Mouse (Mus musculus) left cerebral cortex, postnatal 10 days (tissue): ENCODE results near the gene Dapk3. TPM values are rescaled to one million over a fixed set of nuclear protein-coding genes. Genes with fewer than 3 reads are reported as not detected.
"Not testable (repeated sequence)": the region's sequence is repeated elsewhere in the genome, so short reads cannot be mapped to it uniquely, and the experiment has no call there.

Experiments used
- DNase-seq, 2 experiments: peaks; one replicate each; pipeline ENCODE4 v3.0.0; 2021 to 2022; ENCODE audit warnings: low spot score in 2 of 2, mixed read lengths in 1 of 2; ENCODE audit errors: extremely low spot score in 1 of 2
- intact Hi-C: fragments of 180-260 bp; cut with DNase I; formaldehyde crosslinking; loops from one replicate; pipeline ENCODE4 v1.15.1; 2025
- total RNA-seq, 2 experiments: library from RNA; stranded (reverse); gene quantifications; 2 replicates each; pipeline ENCODE4 v1.2.3; 2021

Dapk3 gene
- total RNA-seq, 2 experiments from 2014 or later = 64.1 to 72.7 TPM

DNA sequence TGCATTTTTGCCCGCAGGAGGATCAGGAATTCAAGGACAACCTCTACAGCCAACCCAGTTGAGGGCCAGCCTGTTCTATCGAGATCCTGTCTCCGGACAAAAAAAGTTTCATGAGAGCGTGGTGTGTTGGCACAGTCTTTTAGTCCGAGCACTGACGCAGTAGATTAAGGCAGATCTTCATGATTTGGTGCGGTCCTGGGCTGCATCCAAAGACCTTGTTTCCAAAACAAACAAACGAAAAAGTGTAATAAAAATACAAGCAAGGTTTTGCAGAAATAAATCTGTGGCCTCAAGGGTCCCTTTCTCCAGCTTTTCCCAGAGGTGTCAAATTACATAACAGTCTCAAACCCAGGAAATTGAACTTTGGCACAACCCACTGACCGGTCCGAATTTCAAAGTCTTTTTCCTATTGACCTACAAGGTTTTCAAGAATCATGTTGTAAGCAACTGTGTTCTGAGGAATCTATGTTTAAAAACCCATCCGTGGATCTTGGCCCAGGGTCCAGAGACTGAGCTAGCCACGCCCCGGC lies 6.8 kb upstream of the Dapk3 start:
- peak in 1 of 2 experiments; percentile 65 for DNase-seq
- intact Hi-C loops = no loop called here

DNA sequence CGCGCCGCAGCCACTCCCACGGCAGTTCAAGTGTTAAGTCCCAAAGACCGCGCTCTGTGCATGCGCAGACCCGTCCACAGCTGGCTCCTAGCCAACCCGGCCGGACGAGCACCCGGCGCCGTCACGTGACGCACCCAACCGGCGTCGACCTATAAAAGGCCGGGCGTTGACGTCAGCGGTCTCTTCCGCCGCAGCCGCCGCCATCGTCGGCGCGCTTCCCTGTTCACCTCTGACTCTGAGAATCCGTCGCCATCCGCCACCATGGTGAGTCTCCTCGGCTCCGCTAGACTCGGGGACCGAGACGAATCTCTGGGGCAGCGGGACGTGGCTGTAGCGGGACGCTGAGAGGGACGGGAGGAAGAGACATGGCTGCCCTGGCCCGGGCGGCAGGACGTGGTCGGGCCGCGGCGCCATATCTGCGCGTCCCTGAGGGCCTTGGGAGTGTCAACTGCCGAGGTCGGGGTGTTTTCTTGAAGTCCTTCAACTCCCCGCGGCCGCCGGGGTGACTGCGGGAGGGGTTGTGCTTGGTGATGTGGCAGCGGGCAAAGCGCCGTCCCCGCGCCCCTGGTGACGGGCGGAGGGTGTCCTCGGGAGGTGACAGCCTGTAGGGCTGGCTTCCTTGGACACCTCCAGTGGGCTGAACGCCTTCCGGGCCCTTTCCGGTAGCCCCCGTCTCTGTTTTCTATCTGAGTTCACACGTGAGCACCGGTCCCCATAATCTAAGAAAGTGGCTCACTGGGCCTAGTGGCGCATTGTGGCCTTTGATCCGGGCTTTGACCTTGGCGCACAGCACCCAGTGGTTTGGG lies 6.1 kb upstream of the Dapk3 start, which contains the start of gene Eef2:
TSS of gene Eef2 (plus strand) at position 166 of the 806 bp plus-strand sequence.
- intact Hi-C loops = no loop called here
- peak; percentile 98 to 100 for DNase-seq

DNA sequence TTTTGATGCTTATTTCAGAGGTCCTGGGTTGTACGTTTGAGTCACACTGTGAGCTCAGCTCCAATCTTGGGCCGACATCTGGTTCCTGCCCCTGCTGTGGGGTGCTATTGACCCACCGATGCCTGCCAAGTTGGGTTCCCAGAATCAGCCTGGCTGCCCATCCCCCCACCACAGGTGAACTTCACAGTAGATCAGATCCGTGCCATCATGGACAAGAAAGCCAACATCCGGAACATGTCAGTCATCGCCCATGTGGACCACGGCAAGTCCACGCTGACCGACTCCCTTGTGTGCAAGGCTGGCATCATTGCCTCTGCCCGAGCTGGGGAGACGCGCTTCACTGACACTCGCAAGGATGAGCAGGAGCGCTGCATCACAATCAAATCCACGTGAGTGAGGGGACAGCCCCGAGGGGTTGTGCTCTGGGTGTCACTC lies 5.3 kb upstream of the Dapk3 start:
- intact Hi-C loops = no loop called here
- peak in 1 of 2 experiments; percentile 75 for DNase-seq

DNA sequence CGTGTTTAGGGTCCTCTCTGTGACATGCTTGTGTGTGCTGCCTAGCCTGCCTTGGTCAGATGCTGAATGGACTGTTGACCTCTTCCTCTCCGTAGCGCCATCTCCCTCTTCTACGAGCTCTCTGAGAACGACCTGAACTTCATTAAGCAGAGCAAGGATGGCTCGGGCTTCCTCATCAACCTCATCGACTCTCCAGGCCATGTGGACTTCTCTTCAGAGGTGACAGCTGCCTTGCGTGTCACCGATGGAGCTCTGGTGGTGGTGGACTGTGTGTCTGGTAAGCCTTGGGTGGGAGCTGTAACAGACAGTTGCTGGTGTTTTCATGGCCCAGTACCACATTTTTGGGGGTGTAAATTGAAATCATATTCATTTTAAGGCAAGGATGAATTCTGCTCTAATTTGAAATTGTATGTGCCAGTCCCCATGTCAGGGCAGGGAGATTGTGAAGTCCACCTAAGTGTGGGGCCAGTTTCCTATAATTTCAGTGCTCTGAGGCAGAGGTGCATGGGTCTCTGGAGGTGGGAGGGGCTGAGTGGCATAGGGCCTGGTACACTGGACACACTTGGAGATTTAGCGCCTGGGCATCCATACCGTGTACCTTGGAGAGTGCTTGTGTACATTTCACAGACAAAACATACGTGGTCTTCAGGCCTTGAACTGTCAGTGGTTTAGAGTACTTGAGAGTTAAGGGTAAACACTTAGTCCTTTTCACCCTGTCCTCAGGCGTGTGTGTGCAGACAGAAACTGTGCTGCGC lies 4.7 kb upstream of the Dapk3 start:
- intact Hi-C loops = no loop called here

DNA sequence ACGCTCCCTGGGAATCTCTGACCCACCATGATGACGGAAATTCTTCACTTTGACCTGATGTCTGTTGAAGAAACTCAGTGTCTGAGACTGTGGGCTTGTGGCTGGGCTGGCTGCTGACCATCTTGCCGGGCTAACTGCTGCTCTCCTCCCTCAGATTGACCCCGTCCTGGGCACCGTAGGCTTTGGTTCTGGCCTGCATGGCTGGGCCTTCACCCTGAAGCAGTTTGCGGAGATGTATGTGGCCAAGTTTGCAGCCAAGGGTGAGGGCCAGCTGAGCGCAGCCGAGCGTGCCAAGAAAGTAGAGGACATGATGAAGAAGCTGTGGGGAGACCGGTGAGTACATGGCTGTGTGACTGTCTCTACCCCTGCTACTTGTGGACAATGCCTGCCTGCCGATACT lies 3.9 kb upstream of the Dapk3 start:
- intact Hi-C loops = no loop called here
- no peak for DNase-seq

More for the DNA sequence above, 4.7 kb upstream of the Dapk3 start:
- no peak for DNase-seq

DNA sequence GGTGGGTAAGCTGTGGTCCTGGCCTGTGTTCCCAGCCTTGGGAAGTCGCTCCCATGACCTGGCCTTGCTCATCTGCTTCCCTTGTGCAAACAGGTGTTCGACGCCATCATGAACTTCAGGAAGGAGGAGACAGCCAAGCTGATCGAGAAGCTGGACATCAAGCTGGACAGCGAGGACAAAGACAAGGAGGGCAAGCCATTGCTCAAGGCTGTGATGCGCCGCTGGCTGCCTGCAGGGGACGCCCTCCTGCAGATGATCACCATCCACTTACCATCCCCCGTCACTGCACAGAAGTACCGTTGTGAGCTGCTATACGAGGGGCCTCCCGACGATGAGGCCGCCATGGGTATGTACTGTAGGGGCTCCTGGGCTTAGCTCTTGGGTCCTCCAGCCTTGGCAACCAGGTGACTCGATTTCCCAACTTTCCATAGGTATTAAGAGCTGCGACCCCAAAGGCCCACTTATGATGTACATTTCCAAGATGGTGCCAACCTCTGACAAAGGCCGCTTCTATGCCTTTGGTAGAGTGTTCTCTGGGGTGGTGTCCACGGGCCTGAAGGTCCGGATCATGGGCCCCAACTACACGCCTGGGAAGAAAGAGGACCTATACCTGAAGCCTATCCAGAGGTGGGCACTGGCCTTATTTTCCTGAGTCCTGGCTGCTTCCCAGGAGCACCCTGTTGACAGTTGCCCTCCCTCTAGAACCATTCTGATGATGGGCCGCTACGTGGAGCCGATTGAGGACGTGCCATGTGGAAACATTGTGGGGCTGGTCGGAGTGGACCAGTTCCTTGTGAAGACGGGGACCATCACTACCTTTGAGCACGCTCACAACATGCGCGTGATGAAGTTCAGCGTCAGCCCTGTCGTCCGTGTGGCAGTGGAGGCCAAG lies 3.1 kb upstream of the Dapk3 start:
- intact Hi-C loops = no loop called here
- DNase-seq = peak in 1 of 2 experiments; percentile 34

DNA sequence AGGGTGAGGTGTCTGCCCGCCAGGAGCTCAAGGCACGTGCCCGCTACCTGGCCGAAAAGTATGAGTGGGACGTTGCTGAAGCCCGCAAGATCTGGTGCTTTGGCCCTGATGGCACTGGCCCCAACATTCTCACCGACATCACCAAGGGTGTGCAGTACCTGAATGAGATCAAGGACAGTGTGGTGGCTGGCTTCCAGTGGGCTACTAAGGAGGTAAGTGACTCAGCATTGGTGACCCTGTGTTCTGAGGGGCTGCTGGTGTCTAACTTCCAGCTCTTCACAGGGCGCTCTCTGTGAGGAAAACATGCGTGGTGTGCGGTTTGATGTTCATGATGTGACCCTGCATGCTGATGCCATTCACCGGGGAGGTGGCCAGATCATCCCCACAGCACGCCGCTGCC lies 1.9 kb upstream of the Dapk3 start:
- intact Hi-C loops = no loop called here
- no peak for DNase-seq

DNA sequence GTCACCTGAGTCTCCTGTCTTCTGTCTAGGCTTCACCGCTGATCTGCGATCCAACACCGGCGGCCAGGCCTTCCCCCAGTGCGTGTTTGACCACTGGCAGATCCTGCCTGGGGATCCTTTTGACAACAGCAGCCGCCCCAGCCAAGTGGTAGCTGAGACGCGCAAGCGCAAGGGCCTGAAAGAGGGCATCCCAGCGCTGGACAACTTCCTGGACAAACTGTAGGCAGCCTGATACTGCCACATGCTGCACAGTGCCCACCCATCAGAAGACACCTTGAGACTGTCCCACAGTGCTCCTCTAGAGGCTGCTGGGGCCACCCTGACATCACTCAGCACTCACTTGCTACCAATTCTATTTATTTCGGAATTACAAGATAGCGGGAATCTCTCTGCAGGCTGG lies 945 bp upstream of the Dapk3 start:
- intact Hi-C loops, DNase-seq: not testable (repeated sequence)

DNA sequence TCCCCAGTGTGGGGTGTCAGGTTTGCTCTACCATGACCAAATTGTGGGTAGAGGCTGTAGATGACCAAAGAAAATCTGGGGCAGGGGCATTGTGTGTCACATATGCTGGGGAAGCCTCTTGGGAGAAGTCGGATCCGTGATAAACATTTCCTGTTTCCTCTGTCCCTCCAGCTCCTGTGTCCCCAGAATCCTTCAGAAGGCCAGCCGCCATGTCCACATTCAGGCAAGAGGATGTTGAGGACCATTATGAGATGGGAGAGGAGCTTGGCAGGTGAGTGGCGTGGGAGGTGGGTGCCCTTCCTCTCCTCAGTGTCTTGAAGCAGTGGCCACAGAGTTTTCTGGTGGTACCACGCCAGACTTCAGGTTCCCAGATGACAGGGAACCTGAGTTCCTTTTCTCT lies 1.0 kb downstream of the Dapk3 start, which contains the start of gene 4930442H23Rik:
TSS of gene 4930442H23Rik (minus strand) at position 45 of the 400 bp plus-strand sequence.
- no peak for DNase-seq
- intact Hi-C loops = no loop called here

DNA sequence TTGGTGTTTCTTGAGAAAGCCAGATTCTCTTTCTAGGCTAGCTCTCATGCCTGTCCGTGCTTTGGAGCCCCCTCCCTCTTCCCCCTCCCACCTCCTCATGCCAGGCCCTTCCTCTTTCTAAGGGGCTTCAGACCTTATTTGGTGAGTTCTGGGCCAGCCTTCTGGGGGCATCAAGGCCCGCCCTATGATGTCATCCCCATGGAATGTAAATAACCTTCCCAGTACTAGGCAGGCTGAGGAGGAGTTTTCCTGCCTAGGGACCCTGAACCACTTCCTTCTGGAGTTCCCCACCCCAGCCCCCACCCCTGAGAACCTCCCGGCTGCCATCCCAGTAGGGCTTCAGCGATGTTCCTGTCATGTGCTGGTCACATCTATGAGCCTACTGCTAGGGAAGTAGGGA lies 2.0 kb downstream of the Dapk3 start:
- intact Hi-C loops = no loop called here
- DNase-seq = no peak

DNA sequence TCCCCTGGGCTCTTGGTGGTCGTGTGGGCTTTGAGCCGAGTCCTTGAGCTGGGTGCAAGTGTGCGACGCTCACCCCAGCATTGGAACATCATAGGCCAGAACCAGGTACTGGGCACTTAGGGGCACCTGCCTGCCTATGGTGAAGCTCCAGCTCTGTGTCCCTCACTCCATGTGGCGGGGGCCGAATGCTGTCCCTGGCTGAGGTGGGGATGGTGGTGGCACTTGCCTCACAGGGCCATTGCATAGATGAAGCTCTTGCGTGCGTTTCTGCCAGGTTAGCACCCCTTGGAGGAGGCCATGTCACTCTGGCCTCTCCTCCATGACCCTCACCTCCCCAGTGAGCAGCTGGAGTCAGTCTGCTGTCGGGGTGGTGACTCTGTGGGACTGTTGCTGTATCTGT lies 4.4 kb downstream of the Dapk3 start:
- DNase-seq = no peak

DNA sequence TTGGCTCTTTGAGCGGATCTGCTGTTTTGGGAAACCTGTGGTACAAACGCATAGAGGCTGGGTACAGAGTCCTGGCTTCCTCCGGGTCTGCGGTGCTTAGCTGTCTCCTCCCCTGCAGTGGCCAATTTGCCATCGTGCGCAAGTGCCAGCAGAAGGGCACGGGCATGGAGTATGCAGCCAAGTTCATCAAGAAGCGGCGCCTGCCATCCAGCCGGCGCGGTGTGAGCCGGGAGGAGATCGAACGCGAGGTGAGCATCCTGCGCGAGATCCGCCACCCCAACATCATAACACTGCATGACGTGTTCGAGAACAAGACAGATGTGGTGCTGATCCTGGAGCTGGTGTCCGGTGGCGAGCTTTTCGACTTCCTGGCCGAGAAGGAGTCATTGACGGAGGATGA lies 7.0 kb downstream of the Dapk3 start:
- no peak for DNase-seq
- intact Hi-C loops = no loop called here

More for the DNA sequence above, 4.4 kb downstream of the Dapk3 start:
- intact Hi-C loops = no loop called here

DNA sequence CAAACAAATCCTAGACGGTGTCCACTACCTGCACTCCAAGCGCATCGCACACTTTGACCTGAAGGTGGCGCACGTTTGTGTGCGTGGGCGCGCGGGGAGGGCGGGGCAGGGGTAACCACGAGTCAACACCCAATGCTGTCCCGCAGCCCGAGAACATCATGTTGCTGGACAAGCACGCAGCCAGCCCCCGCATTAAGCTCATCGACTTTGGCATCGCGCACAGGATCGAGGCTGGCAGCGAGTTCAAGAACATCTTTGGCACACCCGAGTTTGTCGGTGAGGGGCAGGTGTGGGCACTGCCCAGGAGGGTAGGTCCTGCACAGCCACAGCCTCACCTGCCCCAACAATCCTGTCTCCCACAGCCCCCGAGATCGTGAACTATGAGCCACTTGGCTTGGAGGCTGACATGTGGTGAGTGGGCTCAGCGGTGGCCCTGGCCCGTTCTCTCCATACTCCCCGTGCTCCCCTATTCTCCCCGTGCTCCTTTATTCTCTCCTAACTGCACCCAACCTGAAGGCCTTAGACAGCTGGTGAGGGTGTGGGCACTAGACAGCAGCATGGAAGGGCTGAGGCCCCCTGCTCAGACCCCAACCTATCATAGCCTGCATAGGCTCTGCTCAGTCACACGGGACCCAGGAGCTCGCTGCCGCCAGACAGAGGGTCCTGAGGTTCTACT lies 7.6 kb downstream of the Dapk3 start:
- intact Hi-C loops = no loop called here

DNA sequence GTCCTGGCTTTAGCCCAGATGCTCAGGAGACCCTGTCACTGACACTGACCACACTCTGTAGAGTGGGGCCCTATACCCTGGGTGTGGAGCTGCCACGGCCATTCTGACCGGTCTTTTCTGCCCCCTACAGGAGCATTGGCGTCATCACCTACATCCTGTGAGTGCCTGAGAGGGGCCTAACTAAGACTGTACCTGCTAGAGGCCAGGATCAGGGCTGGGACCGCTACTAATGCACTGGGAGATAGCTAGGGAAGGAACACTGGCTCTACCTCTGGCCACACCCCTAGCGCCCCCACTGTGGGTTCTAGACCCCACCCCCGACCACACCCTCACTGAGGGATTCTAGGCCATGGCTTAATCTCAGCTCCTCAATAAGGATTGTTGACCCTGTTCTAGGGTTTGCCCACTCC lies 8.1 kb downstream of the Dapk3 start:
- DNase-seq = no peak
- intact Hi-C loops = no loop called here

More for the DNA sequence above, 7.6 kb downstream of the Dapk3 start:
- no peak for DNase-seq

DNA sequence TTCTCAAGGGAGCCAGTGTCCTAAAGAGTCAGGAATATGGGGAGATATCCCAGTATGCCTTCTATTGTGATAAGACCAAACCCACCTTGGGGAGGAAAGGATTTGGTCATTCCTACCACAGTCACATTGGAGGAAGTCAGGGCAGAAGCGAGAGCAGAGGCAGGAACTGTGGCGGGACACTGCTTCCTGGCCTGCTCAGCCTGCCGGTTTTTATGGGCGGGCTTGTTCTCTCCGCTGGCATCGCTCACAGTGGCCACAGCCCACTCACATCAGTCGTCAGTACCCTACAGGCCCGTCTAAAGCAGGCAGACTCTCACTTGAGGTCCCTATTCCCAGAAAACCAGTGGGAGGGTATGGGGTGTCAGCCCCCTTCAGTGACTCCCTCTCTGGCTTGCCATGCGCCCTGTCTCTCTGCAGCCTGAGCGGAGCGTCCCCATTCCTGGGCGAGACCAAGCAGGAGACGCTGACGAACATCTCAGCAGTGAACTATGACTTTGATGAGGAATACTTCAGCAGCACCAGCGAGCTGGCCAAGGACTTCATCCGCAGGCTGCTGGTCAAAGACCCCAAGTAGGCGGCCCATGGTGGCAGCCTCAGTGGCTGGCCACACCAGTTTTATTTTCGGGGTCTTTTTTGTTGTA lies 8.7 kb downstream of the Dapk3 start:
- no peak for DNase-seq
- intact Hi-C loops = no loop called here

DNA sequence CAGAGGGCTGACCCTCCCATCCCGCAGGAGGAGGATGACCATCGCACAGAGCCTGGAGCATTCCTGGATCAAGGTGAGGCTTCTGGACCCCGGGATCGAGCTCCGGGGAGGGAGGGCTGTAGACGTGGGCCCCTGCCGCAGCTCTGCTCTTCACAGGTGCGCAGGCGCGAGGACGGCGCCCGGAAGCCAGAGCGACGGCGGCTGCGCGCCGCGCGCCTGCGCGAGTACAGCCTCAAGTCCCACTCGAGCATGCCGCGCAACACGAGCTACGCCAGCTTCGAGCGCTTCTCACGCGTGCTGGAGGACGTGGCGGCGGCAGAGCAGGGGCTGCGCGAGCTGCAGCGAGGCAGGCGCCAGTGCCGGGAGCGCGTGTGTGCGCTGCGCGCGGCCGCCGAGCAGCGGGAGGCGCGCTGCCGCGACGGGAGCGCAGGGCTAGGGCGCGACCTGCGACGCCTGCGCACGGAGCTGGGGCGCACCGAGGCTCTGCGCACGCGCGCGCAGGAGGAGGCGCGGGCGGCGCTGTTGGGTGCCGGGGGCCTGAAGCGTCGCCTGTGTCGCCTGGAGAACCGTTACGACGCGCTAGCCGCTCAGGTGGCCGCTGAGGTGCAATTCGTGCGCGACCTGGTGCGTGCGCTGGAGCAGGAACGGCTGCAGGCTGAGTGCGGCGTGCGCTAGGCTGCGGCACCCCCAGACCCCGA lies 9.6 kb downstream of the Dapk3 start:
- peak; percentile 83 to 90 for DNase-seq

DNA sequence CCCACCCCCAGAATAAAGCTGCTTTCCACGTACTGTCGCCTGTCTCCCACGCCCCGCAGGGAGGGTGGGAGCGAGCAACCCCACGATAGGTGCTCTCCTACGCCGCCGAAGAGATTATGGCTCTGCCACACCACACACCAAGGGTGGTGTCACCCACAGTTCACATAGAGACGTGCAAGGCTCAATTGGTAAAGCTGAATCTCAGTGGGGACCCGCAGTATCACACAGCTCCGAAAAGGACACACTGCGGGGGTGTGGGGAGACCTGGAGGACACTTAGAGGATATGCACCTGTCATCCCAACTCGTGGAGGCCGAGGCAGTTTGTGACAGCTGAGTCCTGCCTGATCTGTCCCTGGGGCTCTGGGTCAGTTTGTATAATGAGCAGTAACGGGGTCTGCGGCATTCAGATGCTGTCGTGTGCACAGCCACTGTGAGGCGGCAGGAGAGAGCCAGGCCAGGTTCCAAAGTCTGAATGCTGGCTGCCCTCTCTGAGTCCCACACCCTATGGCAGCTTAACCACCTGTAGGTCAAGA lies 10.2 kb downstream of the Dapk3 start:
- DNase-seq = no peak
- intact Hi-C loops = no loop called here

More for the DNA sequence above, 9.6 kb downstream of the Dapk3 start:
- intact Hi-C loops = no loop called here
